Mouse (Mus musculus) midbrain, embryonic 15.5 days (tissue): ENCODE data around the gene Olfr482. TPM values are rescaled to one million over a fixed set of nuclear protein-coding genes. Genes with fewer than 3 reads are reported as not detected.

ENCODE experiments used
- ATAC-seq: fragments of 200-750 bp; cut with Nextera tagmentation; replicated peaks from 2 replicates; pipeline ENCODE4 v1.8.0; 2017; ENCODE audit warnings: moderate TSS enrichment
- H3K27ac ChIP-seq: fragments of 300-500 bp; sonication (generic); 2 replicates; pipeline ENCODE4 v1.5.1; 2015; ENCODE audit warnings: mild to moderate bottlenecking, inconsistent platforms
- H3K27me3 ChIP-seq: fragments of 300-500 bp; sonication (generic); replicated peaks from 2 replicates; pipeline ENCODE4 v1.6.1; 2015; ENCODE audit warnings: inconsistent platforms
- H3K36me3 ChIP-seq: fragments of 300-500 bp; sonication (generic); replicated peaks from 2 replicates; pipeline ENCODE4 v1.6.1; 2015; ENCODE audit warnings: inconsistent platforms
- H3K4me1 ChIP-seq: fragments of 300-500 bp; sonication (generic); 2 replicates; pipeline ENCODE4 v1.6.1; 2015; ENCODE audit warnings: inconsistent platforms
- H3K4me2 ChIP-seq: fragments of 300-500 bp; sonication (generic); 2 replicates; pipeline ENCODE4 v1.6.1; 2015; ENCODE audit warnings: inconsistent platforms, mild to moderate bottlenecking, moderate library complexity
- H3K4me3 ChIP-seq: fragments of 300-500 bp; sonication (generic); 2 replicates; pipeline ENCODE4 v1.5.1; 2015; ENCODE audit warnings: mild to moderate bottlenecking, inconsistent platforms
- H3K9ac ChIP-seq: fragments of 300-500 bp; sonication (generic); 2 replicates; pipeline ENCODE4 v1.6.1; 2015; ENCODE audit warnings: mild to moderate bottlenecking, inconsistent platforms
- H3K9me3 ChIP-seq: fragments of 300-500 bp; sonication (generic); 2 replicates; pipeline ENCODE4 v1.6.1; 2016; ENCODE audit warnings: inconsistent platforms
- WGBS: fragments of 180-500 bp; shearing (Covaris S2); methylation state at CpG from one replicate; pipeline ENCODE4 v1.1.7; 2015; ENCODE audit warnings: mixed read lengths; 5-methylcytosine and 5-hydroxymethylcytosine counted together
- polyA plus RNA-seq: library from polyadenylated mRNA; unstranded; fragments of >200 nt; fragmentation: Nextera tagmentation; extraction: Ambion mirVana; gene quantifications from 2 replicates; pipeline ENCODE4 v1.2.1, GENCODE M21; 2015

Olfr482 gene
- 0.09 TPM in 1 of 2 replicates, not detected in the other for polyA plus RNA-seq

- WGBS: 81% methylated on average over 1 of the region's 1 CpGs
- no peak for ATAC-seq
- H3K4me2 ChIP-seq: no peak within 1 kb of the TSS
- H3K4me3 ChIP-seq: no peak within 1 kb of the TSS
- H3K36me3 ChIP-seq: no peaks in the 10 kb centered on the region
- H3K27me3 ChIP-seq: no peaks in the 10 kb centered on the region
- no peak within 1 kb of the TSS for H3K9ac ChIP-seq
- H3K9me3 ChIP-seq: no peaks in the 10 kb centered on the region
- H3K4me1 ChIP-seq: no peaks in the 10 kb centered on the region
- H3K27ac ChIP-seq: no peak within 1 kb of the TSS
Observed at GRCm38 (mm10) chr7:108097486-108097885, at the start of gene Olfr482. Olfr482 (minus strand) TSS chr7:108097586.

GRCm38 (mm10) chr7:108127349-108127748 is 30.0 kb upstream of the Olfr482 start, which contains the start of gene Olfr484:
Olfr484 (minus strand) TSS chr7:108127449.
- H3K27ac ChIP-seq: no peak within 1 kb of the TSS
- H3K27me3 ChIP-seq: no peaks in the 10 kb centered on the region
- no peaks in the 10 kb centered on the region for H3K36me3 ChIP-seq
- H3K4me1 ChIP-seq: no peaks in the 10 kb centered on the region
- ATAC-seq: no peak
- H3K9me3 ChIP-seq: no peaks in the 10 kb centered on the region
- H3K4me3 ChIP-seq: no peak within 1 kb of the TSS
- H3K4me2 ChIP-seq: no peak within 1 kb of the TSS
- H3K9ac ChIP-seq: no peak within 1 kb of the TSS

- no peak for ATAC-seq
- Histone ChIP-seq H3K9ac (no peak overlapping the region), H3K27me3 (no peaks in the 10 kb centered on the region), H3K4me2 (no peak overlapping the region), H3K9me3 (no peaks in the 10 kb centered on the region), H3K4me1 (no peaks in the 10 kb centered on the region), H3K36me3 (no peaks in the 10 kb centered on the region), H3K4me3 (no peak overlapping the region), H3K27ac (no peak overlapping the region)
- 74% methylated on average over 1 of the region's 1 CpGs for WGBS
Observed at GRCm38 (mm10) chr7:108121416-108121815, 24.0 kb upstream of the Olfr482 start.

- no peak overlapping the region for H3K4me3 ChIP-seq
- no peaks in the 10 kb centered on the region for H3K27me3 ChIP-seq
- 17% methylated on average over 1 of the region's 1 CpGs for WGBS
- no peak overlapping the region for H3K4me2 ChIP-seq
- H3K36me3 ChIP-seq: no peaks in the 10 kb centered on the region
- no peak overlapping the region for H3K27ac ChIP-seq
- no peak overlapping the region for H3K9ac ChIP-seq
- H3K9me3 ChIP-seq: no peaks in the 10 kb centered on the region
- no peaks in the 10 kb centered on the region for H3K4me1 ChIP-seq
- ATAC-seq: no peak
Observed at GRCm38 (mm10) chr7:108120681-108121080, 23.3 kb upstream of the Olfr482 start.

- H3K4me2 ChIP-seq: no peak within 1 kb of the TSS
- ATAC-seq: no peak
- no peak within 1 kb of the TSS for H3K27ac ChIP-seq
- H3K9ac ChIP-seq: no peak within 1 kb of the TSS
- no peaks in the 10 kb centered on the region for H3K27me3 ChIP-seq
- H3K36me3 ChIP-seq: no peaks in the 10 kb centered on the region
- WGBS: 88% methylated on average over 1 of the region's 1 CpGs
- no peaks in the 10 kb centered on the region for H3K4me1 ChIP-seq
- no peaks in the 10 kb centered on the region for H3K9me3 ChIP-seq
- no peak within 1 kb of the TSS for H3K4me3 ChIP-seq
Observed at GRCm38 (mm10) chr7:108100549-108100948, 3.2 kb upstream of the Olfr482 start, which contains the start of gene Olfr483. Olfr483 (plus strand) TSS chr7:108100849.

GRCm38 (mm10) chr7:108079555-108079954 is 17.8 kb downstream of the Olfr482 start, which contains the start of gene Olfr481:
Olfr481 (plus strand) TSS chr7:108079855.
- no peaks in the 10 kb centered on the region for H3K4me1 ChIP-seq
- no peaks in the 10 kb centered on the region for H3K27me3 ChIP-seq
- H3K4me3 ChIP-seq: no peak within 1 kb of the TSS
- no peaks in the 10 kb centered on the region for H3K36me3 ChIP-seq
- H3K27ac ChIP-seq: no peak within 1 kb of the TSS
- no peak within 1 kb of the TSS for H3K4me2 ChIP-seq
- no peaks in the 10 kb centered on the region for H3K9me3 ChIP-seq
- no peak within 1 kb of the TSS for H3K9ac ChIP-seq
- no peak for ATAC-seq

GRCm38 (mm10) chr7:108067246-108067645 is 30.1 kb downstream of the Olfr482 start, which contains the start of gene Olfr480:
Olfr480 (minus strand) TSS chr7:108067346.
- Histone ChIP-seq H3K9me3 (no peaks in the 10 kb centered on the region), H3K36me3 (no peaks in the 10 kb centered on the region), H3K27me3 (no peaks in the 10 kb centered on the region), H3K4me2 (no peak within 1 kb of the TSS), H3K4me1 (no peaks in the 10 kb centered on the region), H3K4me3 (no peak within 1 kb of the TSS), H3K27ac (no peak within 1 kb of the TSS), H3K9ac (no peak within 1 kb of the TSS)
- no peak for ATAC-seq
- WGBS: 85% methylated on average over 1 of the region's 1 CpGs

GRCm38 (mm10) chr7:108050393-108050792 is 47.0 kb downstream of the Olfr482 start, which contains the start of gene Olfr479:
Olfr479 (plus strand) TSS chr7:108050693.
- H3K9me3 ChIP-seq: no peaks in the 10 kb centered on the region
- H3K27me3 ChIP-seq: no peaks in the 10 kb centered on the region
- no peak for ATAC-seq
- no peak within 1 kb of the TSS for H3K4me3 ChIP-seq
- H3K4me2 ChIP-seq: no peak within 1 kb of the TSS
- no peak within 1 kb of the TSS for H3K9ac ChIP-seq
- H3K36me3 ChIP-seq: no peaks in the 10 kb centered on the region
- no peak within 1 kb of the TSS for H3K27ac ChIP-seq
- 92% methylated on average over 2 of the region's 2 CpGs for WGBS
- H3K4me1 ChIP-seq: no peaks in the 10 kb centered on the region

Other genes with a start within 250 kb of the Olfr482 start
- gene Olfr472, start 199.7 kb downstream of the Olfr482 start, polyA plus RNA-seq: not detected in 2 replicates
- not detected in 2 replicates for gene Olfr473, start 167.1 kb downstream of the Olfr482 start, polyA plus RNA-seq
- gene Olfr474, start 142.9 kb downstream of the Olfr482 start, polyA plus RNA-seq: not detected in 2 replicates
- not detected in 2 replicates for gene Olfr476, start 132.8 kb downstream of the Olfr482 start, polyA plus RNA-seq
- gene Olfr477, start 110.9 kb downstream of the Olfr482 start, polyA plus RNA-seq: not detected in 2 replicates
- not detected in 2 replicates for gene Olfr478, start 63.6 kb downstream of the Olfr482 start, polyA plus RNA-seq
- gene Olfr479, start 46.9 kb downstream of the Olfr482 start, polyA plus RNA-seq: not detected in 2 replicates
- gene Olfr480, start 30.2 kb downstream of the Olfr482 start, polyA plus RNA-seq: not detected in 2 replicates
- gene Olfr481, start 17.7 kb downstream of the Olfr482 start, polyA plus RNA-seq: not detected in 2 replicates
- not detected in 2 replicates for gene Olfr483, start 3.3 kb upstream of the Olfr482 start, polyA plus RNA-seq
- gene Olfr484, start 29.9 kb upstream of the Olfr482 start, polyA plus RNA-seq: not detected in 2 replicates
- gene Olfr485, start 62.3 kb upstream of the Olfr482 start, polyA plus RNA-seq: not detected in 2 replicates
- gene Olfr486, start 75.2 kb upstream of the Olfr482 start, polyA plus RNA-seq: not detected in 2 replicates
- gene Olfr487, start 117.0 kb upstream of the Olfr482 start, polyA plus RNA-seq: not detected in 2 replicates
- gene Olfr488, start 160.8 kb upstream of the Olfr482 start, polyA plus RNA-seq: not detected in 2 replicates
- not detected in 2 replicates for gene Olfr490, start 191.3 kb upstream of the Olfr482 start, polyA plus RNA-seq
- gene Olfr491, start 215.9 kb upstream of the Olfr482 start, polyA plus RNA-seq: not detected in 2 replicates
- not detected in 2 replicates for gene Olfr492, start 226.1 kb upstream of the Olfr482 start, polyA plus RNA-seq
- gene Olfr493, start 249.4 kb upstream of the Olfr482 start, polyA plus RNA-seq: not detected in 2 replicates